Mouse (Mus musculus) E14TG2a.4 (cell line): Measurements from ENCODE around the gene Chrna5.

Source experiments
- H3K27me3 ChIP-seq: 2 replicates; pipeline ENCODE4 v1.6.1; 2014; ENCODE audit warnings: low read length, control low read depth; ENCODE audit not compliant: insufficient read depth
- H3K36me3 ChIP-seq: 2 replicates; pipeline ENCODE4 v1.6.1; 2014; ENCODE audit warnings: low read length, control low read depth; ENCODE audit not compliant: insufficient read depth
- H3K4me1 ChIP-seq: replicated peaks from 2 replicates; pipeline ENCODE4 v1.6.1; 2014; ENCODE audit warnings: low read depth, low read length, control low read depth
- H3K4me3 ChIP-seq: replicated peaks from 2 replicates; pipeline ENCODE4 v1.5.1; 2014; ENCODE audit warnings: mild to moderate bottlenecking, low read length
- H3K9me3 ChIP-seq: 2 replicates; pipeline ENCODE4 v1.6.1; 2014; ENCODE audit warnings: low read length, control low read depth
- CTCF ChIP-seq: conservative IDR thresholded peaks from 2 replicates; pipeline ENCODE4 v1.5.1; 2014; ENCODE audit warnings: low read length
- NANOG ChIP-seq: IDR thresholded peaks from 2 replicates; pipeline ENCODE4 v1.6.1; 2014; ENCODE audit warnings: borderline replicate concordance, low read length, mixed read lengths
- POU5F1 ChIP-seq: IDR thresholded peaks from 2 replicates; pipeline ENCODE4 v1.6.1; 2014; ENCODE audit warnings: low read length, borderline replicate concordance

Chrna5 gene

GRCm38 (mm10) chr9:55055386-55055930, 74.8 kb downstream of the Chrna5 start:
- Histone ChIP-seq H3K36me3 (no peaks in the 10 kb centered on the region), H3K4me3 (no peak overlapping the region), H3K4me1 (no peaks in the 10 kb centered on the region), H3K27me3 (peaks cover 12% of the 10 kb centered on the region; the same call in 1 of the 2 replicates), H3K9me3 (no peaks in the 10 kb centered on the region)
- no peak for TF ChIP-seq CTCF
- no peak for TF ChIP-seq NANOG
- TF ChIP-seq POU5F1: no peak
